Mouse (Mus musculus): ENCODE measurements around the gene Stx12.
"Not testable (repeated sequence)": the region's sequence is repeated elsewhere in the genome, so short reads cannot be mapped to it uniquely, and the experiment has no call there.

Stx12 gene

DNA sequence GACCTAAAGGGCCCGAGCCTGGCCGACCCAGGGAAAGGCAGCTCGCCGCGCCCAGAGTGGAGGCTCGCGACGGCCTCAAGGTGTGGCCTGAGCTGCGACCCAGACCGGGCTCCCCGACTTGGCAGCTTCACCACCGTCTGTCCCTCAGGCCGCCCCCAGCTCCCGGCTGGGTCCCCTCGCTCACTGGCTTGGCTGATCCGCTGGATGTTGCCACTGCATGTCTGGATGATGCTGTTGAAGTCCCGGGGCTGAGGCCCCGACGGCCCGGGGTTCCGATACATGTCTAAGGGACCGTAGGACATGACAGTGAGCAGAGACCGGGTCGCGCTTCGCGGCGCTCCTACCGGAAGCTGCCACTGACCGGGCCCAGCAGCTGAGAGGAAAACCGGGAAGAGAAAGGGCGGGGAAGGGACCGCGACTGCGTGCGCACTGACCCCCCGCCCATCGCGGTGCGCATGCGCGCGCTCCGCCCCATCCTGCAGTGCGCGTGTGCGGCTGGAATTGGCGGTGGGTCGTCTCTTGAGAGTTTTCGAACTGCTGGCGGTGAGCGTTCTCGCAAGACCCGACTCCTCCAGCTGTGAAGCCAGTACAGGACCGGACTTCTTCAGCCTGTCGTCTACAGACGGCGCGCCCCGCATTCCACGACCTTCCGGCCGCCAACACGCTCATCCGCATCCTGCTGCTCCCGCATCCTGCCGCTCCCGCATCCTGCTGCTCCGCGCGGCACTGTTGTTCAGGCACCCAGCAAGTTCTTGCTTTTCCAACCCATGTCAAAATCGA lies at the start of gene Stx12:
Stx12 (minus strand) TSS at position 446 of the 780 bp plus-strand sequence.
- in situ Hi-C loops (cut with MboI) = no loop called here

DNA sequence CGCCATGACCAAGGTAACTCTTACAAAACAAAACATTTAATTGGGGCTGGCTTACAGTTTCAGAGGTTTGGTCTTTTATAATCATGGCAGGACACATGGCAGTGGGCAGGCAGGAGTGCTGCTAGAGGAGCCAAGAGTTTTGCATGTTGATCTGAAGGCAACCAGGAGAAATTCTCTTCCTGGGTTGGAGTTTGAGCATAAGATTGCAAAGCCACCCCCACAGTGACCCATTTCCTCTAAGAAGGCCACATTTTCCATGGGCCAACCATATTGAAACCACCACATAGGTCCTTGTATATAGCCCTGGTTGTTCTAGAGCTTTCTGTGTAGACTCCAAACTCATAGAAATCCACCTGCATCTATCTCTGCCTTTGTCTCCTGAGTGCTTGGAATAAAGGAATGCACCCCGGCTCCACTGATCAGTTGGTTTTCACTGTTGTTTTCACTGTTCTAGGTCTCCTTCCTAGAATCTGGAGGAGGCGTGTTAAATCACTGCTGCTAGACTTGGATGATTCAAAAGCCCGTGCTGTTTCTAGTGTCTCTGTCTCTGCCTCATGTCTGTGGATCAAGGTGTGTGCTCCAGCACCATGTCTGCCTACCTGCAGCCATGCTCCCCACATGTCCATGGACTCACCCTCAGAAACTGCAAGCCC lies 48.6 kb upstream of the Stx12 start:
- in situ Hi-C loops (cut with MboI) = no loop called here

DNA sequence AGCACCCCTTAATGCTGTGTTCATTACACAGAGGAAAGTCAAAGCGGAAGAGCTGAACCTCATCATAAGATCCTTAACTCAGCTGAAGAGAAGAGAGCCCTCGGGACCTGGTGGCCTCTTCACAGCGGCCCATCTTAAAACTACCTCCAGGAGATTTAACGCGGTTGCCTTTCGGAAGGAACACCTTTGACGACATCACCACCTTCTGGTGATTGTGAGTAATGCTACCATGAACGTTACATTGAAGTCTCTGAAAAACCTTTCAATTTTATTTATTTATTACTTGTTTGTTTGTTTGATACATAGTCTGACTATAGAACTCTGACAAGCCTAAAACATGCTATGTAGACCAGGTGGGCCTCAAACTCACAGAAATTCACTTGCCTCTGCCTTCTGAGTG lies 46.5 kb upstream of the Stx12 start:
- in situ Hi-C loops (cut with MboI) = no loop called here

DNA sequence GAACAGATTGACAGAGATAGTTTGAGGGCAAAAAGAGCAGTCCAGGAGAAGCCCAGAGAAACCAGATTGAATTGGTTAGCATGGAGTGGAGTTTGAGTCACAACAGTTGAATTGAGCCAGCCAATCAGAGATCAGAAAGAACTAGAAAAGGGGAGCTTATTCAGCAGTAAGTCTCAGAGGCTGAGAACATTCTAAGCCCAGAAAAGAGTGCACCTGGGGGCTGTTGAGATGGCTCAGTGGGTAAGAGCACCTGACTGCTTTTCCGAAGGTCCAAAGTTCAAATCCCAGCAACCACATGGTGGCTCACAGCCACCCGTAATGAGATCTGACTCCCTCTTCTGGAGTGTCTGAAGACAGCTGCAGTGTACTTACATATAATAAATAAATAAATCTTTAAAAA lies 42.2 kb upstream of the Stx12 start:
- in situ Hi-C loops (cut with MboI) = not testable (repeated sequence)

DNA sequence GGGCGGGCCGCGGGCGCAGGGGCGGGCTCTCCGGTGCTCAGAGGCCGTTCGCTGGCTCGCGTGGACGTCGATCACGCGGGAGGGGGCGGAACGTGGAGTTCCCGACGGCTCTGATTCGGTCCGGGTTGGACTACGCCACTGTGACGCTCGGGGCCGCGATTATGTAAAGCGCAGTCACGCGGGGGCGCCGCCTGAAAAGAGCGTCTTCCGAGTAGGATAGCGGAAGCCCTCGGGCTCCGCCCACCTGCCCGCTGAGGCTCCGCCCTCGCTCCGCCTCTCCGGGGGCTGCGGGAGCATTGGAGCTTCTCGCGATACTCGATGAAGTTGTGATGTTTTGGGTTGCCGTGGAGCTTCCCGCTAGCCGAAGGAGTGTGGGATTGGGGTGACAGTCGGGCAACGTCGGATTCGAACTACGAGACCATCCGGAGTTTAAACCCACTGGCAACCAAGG lies 38.3 kb upstream of the Stx12 start, which contains the start of gene Fam76a:
Fam76a (minus strand) TSS at position 1 of the 451 bp plus-strand sequence.
- in situ Hi-C loops (cut with MboI) = no loop called here

DNA sequence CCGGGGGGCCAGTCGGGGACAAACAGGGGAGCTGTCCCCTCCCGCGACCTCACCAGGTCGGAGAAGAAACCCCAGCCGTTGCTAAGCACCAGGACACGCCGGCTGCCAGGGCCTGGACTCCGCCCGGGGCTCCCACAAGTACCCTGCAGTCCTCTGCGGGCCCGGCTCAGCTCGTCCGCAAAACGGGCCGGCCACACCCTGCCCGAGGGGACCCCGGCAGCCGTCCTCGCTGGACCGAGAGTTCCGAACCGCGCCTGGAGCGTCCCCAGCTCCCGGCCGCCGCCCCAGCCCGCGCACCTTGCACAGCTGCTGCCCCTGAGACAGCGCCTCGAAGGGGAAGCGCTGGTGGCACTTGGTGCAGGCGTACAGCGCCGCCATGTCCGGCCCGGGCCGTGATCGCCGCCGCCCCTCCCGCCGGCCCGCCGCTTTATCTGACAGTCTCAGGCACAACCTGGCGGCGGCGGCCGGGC lies 37.8 kb upstream of the Stx12 start:
- in situ Hi-C loops (cut with MboI) = no loop called here

DNA sequence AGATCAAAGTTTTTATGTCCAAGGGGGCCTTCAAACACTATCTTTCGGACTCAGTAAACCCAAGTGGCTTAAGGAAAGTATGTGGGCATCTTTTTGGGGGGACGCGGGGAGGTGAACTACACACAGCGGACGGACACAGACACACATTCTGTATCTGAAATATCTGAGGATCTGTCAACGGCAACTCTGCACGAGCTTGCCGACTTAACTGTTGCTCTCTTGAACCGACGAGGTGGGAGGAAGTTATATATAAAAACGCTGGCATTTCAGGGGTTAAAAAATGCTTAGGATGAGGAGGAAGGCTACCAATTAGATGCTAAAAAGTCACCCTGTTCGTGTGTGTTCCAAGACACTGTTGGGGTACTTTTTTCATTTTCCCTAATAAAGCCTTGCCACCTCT lies 37.2 kb upstream of the Stx12 start:
- in situ Hi-C loops (cut with MboI) = no loop called here

DNA sequence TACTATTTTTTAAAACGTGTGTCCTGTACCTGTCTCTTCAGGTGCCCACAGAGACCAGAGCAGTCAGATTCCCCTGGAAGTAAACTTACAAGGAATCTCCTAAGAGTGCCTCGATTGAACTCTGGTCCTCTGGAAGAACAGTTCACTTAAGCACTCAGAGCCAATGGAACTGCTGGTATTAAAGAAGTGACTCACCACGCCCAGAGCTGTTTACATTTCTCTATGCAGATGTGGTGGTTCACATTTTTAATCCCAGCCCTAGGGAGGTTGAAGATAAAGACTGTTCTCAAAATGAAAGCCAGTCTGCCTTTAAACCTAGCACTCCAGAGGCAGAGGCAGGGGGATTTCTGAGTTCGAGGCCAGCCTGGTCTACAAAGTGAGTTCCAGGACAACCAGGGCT lies 35.9 kb upstream of the Stx12 start:
- in situ Hi-C loops (cut with MboI) = no loop called here

DNA sequence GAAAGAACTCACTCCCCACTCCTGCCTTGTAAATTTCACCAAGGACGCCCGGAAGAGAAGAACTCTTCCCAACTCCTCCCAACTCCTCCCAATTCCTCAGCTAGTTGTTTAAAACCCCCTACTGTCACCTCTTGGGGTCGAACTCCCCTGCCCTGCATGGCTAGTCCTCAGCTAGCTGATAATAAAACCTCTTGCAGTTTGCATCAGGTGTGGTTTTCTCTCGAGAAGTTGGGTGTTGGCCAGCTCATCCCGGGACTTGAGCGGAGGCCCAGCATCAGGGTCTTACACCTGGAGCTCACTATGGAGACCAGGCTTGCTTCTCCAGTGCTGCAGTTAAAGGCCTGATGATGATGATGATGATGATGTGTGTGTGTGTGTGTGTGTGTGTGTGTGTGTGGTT lies 34.2 kb upstream of the Stx12 start:
- in situ Hi-C loops (cut with MboI) = not testable (repeated sequence)

DNA sequence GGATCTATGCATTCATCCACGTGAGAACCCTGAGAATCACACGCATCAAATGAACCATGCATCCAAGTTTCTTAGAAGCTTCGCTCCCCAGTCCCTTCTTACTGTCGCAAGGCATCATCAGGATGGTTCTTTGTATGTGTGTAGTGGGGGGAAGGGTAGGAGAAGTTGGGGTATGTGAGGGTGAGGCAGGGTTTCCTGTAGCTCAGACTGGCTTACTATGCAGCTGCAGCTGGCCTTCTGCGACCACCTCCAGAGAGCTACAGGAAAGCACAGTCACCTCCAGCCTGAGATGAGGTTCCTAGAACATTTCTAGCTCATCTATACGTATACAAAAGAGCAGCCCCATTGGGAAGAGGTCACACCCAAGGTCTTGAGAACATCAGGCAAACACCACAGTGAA lies 27.8 kb upstream of the Stx12 start:
- in situ Hi-C loops (cut with MboI) = no loop called here

DNA sequence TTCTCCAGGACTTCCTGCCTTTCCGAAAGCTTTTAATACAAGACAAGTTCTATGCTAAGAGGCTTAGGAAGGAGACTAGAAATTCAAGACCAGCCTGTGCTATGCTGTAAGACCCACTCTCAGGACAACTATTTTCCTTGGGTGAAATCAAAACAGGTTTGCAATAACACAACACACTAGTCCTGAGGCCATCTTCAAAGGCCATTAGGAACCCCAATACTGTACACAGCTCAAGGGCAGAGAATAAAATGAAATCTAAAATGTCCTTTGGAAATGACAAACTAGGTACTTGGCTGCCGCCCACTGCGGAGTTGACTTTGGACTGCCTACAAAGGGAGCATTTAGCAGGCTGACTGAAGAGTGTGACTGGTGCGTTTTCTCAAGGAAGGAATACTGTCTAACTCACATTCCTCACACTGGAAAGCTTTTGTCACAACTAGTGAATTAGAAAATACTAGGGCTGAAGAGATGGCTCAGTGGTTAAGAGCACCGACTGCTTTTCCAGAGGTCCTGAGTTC lies 21.6 kb upstream of the Stx12 start:
- in situ Hi-C loops (cut with MboI) = no loop called here

DNA sequence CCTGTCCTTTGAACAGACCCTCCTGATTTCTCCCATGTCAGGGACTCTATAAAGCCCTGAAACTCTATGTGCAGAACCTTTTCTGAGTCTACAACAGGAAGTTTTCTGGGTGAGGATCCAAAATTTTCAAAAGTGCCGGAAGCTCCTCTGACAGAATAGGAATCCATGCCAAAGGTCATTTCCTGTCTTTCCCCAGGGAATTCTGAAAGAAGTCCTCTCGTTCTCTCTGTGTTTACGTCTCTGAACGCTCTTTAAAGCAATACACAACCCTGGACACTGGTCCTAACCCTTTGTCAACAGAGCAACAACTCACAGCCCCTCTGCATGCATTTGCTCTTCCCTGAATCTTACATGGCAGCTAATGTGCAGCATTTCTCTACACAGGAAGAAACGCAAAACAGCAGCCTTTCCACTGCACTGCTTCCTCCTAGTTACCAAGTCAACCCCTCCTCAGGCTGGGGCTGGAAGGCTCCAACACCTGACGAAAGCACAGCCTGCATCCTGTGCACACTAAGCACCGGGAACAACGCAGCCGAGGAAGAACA lies 20.5 kb upstream of the Stx12 start:
- in situ Hi-C loops (cut with MboI) = no loop called here

DNA sequence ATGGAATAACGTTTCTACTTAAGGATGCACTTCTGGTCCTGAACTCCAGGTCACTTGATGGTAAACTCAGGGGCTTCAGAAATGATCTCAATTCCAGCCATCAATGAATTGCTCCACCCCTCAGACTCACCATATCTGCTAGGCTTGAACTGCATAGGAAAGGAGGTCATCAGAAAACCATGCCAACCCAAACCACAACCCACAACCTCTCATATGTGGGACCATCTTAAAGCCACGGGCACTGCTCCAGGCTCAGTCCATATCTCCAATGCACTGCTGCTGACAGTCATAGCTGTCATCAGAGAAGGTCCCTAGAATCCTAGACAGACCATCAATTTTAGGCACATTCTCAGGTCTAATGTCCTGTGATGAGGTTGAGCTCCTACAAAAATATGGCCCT lies 19.8 kb upstream of the Stx12 start:
- in situ Hi-C loops (cut with MboI) = no loop called here

DNA sequence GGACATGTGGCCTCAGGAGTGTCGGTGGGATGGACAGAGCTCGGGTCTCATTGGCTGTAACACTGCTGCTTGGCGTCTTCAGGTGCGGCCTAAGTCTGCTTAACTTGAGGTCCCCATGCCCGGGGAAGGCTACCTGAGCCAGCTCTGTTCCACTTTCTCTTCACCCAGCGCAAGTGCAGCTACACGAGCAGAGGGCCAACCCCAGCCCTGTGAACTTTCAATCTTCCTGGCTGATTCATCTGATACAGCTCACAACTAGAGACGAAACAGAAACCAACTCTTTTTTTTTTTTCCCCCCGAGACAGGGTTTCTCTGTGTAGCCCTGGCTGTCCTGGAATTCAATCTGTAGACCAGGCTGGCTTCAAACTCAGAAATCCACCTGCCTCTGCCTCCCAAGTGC lies 13.9 kb upstream of the Stx12 start:
- in situ Hi-C loops (cut with MboI) = no loop called here

DNA sequence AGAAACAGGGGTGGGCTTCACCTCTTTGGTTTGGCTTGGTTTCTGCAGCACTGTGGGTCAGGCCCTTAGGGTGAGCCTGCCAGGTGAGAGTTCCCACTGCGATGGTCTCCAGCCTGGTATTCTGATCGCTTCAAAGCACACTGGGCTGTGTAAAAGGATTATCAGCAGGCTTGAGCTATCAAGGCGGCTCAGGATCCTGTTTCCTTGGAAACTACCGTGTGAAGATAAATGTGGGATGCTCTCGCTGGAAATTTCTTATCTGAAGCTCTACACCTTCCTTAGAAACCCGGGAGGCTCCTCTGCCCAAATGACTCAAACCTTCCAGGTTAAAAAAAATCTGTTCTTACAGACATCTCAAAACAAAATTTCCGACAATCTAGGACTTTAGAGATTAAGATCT lies 10.1 kb upstream of the Stx12 start:
- in situ Hi-C loops (cut with MboI) = no loop called here

DNA sequence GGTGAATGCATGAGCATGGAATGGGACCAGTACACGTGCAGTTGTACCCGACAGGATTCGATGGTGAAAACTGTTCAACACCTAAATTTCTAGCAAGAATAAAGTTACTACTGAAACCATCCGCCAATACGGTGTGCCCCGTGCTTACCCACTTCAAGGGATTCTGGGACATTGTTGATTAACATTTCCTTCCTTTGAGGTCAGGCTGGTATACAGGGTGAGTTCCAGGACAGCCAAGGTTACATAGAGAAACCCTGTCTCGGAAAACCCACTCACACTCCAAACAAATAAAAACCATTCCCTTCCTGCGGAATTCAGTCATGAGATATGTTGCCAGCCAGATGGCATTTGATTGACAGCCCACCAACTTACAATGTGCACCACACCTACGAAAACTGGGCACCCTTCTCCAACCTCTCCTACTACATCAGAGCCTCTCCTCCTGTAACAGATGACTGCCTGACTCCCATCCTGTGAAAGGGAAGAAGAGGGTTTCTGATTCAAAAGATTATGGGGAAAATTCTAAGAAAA lies 600 bp upstream of the Stx12 start:
- in situ Hi-C loops (cut with MboI) = no loop called here

DNA sequence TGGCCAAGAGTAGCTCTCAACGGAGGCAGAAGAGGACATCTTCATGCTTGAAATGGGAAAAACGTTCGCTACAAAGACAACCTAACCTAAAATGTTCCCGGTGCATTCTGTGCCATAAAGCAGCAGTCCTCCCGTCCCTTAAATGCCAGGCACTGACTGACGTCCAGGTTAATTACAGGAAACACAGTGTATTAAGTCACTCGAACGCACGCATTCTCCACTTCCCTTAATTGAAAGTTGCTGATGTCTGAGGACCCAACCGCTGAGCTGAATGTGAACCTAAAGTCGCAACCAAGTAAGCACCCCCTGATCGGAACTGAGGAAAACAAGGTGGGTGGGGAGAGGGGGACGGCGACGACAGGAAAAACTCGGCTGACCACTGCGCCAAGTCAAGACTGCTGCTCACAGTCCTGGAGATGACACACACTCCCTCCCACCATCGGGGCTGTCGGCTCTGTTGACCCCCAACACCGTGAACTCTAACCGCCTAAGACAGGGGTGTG lies 697 bp downstream of the Stx12 start:
- in situ Hi-C loops (cut with MboI) = no loop called here

DNA sequence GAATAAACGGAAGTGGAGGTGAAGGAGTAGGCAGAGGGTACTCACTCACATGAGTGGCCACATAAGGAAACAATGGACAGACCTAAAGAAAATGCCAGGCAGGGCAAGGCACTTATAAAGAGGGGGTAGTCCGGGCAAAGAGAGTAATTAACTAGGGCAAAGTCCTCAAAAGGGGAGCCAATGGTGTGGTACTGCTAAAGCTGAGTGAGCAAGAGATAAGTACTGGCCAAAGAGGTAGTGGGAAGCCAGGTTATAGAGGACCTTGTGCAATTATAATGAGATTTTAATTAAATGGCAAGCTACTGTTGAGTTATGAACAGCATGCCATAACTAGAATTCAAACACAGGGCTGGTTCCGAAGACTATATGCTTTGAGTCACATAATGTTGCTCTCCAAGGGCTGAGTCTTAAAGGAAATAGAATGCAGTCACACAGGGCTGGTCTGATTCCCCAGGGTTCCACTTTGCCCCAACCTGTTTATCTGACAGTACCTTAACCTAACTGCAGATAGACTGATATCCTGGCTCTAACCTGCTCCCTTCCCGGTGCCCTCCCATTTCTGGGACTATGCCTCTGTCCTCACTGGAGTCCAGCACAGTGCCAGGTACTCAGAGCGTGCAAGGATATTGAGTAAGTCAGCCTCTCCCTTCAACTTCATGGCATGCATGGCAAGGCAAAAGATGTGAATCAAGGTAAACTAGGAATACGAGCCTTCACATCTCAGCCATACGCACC lies 9.8 kb downstream of the Stx12 start:
- in situ Hi-C loops (cut with MboI) = no loop called here

DNA sequence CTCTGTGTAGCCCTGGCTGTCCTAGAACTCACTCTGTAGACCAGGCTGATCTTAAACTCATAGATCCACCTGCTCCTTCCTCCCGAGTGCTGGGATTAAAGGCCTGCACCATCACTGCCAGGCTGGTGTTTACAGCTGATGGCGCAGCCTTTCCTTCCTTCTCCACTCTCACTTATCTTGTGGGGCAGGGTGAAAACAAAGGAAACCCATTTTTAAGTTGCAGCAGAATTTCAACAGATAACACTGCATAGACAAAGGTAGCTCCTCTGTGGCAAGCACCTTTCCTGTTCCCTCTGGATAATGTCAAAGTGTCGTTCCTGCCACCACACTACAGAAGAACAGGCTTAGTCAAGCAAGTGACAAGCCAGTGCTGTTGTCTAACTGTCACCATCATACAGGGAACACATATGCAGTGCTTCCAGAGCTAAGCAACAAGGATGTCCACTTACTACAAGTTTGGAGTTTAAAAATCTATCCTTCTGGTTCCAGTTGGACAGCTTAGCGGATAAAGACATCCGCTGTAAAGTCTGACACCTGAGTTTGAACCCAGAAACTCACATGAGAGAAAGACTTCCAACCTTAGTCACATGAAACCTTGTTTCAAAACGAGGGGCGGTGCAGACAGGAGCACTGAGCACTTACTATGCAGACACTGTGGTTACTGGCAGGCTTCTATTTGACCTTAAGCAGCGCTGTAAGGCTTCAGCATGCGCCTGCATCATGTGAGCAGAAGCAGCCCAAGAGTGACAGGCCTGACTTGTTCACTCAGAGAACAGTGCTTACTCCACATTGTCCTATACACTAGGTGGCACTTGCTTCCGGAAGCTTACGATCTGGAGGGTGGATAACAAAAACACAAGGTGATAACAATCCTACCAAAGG lies 10.6 kb downstream of the Stx12 start:
- in situ Hi-C loops (cut with MboI) = no loop called here

DNA sequence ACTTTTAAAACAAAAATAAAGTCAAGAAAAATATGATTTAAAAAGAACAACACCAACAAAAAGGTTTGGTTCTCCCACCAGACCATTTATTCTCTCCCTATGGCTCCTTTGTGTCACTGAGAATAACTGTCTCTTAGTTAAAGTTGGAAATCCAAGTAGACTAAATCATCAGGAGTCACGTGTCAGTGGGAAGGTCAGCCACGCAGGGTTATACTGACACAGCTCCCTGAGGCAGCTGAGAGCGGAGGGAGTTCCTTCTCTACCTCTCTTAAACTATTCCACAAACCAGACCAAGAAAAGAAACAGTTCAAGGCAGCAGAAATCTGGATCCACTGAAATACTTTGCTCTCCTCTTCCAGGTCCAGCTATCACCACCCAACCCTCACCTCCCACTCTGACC lies 13.2 kb downstream of the Stx12 start:
- in situ Hi-C loops (cut with MboI) = no loop called here

DNA sequence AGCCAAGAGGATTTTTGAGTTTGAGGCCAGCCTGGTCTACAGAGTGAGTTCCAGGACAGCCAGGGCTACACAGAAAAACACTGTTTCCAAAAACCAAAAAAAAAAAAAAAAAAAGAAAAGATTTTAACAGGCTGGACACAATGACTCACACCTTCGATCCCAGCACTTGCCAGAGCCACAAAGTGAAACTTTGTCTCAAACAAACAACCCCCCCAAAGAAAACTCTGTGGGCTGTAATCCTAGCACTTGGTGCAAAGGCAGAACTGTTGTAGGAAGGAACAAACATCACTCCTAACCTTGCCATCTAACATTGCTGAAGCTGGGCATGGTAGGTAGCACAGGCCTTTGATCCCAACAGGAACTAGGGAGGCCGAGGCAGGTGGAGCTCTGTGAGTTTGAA lies 19.5 kb downstream of the Stx12 start:
- in situ Hi-C loops (cut with MboI) = no loop called here
